Comparison of ENCODE assay signal across 21 mouse cellular contexts in genomic region chr17:64129750-64130149, GRCm38 (mm10).
DNase-seq lines count a peak whose midpoint lies in the region; ATAC-seq lines count a peak whose summit lies in the region.
"Had no signal": no experiment of that assay in that cellular context is flagged by ENCODE, and none has a peak within 500 bp of the region (broad histone marks: within the 10 kb centered on the region; RNA-seq: fewer than 3 reads in every experiment).

No protein-coding gene starts in this region.

- no peak overlapping the region for H3K9ac ChIP-seq in kidney, embryonic 15.5 days
- H3K9ac ChIP-seq: embryonic facial prominence, embryonic 15.5 days; heart, embryonic 15.5 days; hindbrain, embryonic 15.5 days; limb, embryonic 12.5 days; liver, embryonic 12.5 days; neural tube, embryonic 13.5 days had no signal

- ATAC-seq in cerebellum, adult (ENCODE audit: insufficient number of reproducible peaks, low FRiP score, low TSS enrichment) = 0 out of 2 replicates have a peak, but pooled peaks have one; percentile 17
- ATAC-seq in kidney, embryonic 15.5 days (replicated peaks; ENCODE audit: low FRiP score) = peak; percentile 76
- ATAC-seq: CD4-positive, CD25-positive, alpha-beta regulatory T cell, adult 4 months; intestine, embryonic 16.5 days; liver, embryonic 12.5 days; Patski had no signal

- H3K4me2 ChIP-seq in kidney, embryonic 15.5 days = no peak overlapping the region
- H3K4me2 ChIP-seq: embryonic facial prominence, embryonic 15.5 days; heart, embryonic 15.5 days; hindbrain, embryonic 15.5 days; limb, embryonic 12.5 days; liver, embryonic 12.5 days; neural tube, embryonic 13.5 days had no signal

- no peaks in the 10 kb centered on the region for H3K9me3 ChIP-seq in kidney, embryonic 15.5 days (replicated peaks)
- no peaks in the 10 kb centered on the region for H3K9me3 ChIP-seq in limb, embryonic 10.5 days (replicated peaks)
- H3K9me3 ChIP-seq: embryonic facial prominence, embryonic 15.5 days; heart, embryonic 15.5 days; hindbrain, embryonic 15.5 days; limb, embryonic 12.5 days; liver, embryonic 12.5 days; megakaryocyte, embryonic 14.5 days; neural tube, embryonic 13.5 days had no signal

- H3K27me3 ChIP-seq in kidney, embryonic 15.5 days = no peaks in the 10 kb centered on the region
- no peaks in the 10 kb centered on the region for H3K27me3 ChIP-seq in limb, embryonic 10.5 days (ENCODE audit: low read depth, poor library complexity, severe bottlenecking)
- H3K27me3 ChIP-seq: embryonic facial prominence, embryonic 15.5 days; heart, embryonic 15.5 days; hindbrain, embryonic 15.5 days; limb, embryonic 12.5 days; liver, embryonic 12.5 days; megakaryocyte, embryonic 14.5 days; neural tube, embryonic 13.5 days; Patski had no signal

- no peak overlapping the region for H3K4me3 ChIP-seq in kidney, embryonic 15.5 days (replicated peaks)
- H3K4me3 ChIP-seq in limb, embryonic 10.5 days = no peak overlapping the region
- H3K4me3 ChIP-seq: embryonic facial prominence, embryonic 15.5 days; heart, embryonic 15.5 days; hindbrain, embryonic 15.5 days; limb, embryonic 12.5 days; liver, embryonic 12.5 days; neural tube, embryonic 13.5 days had no signal

- WGBS in kidney, embryonic 15.5 days = 34% methylated on average over 2 of the region's 2 CpGs
- 38% methylated on average over 2 of the region's 2 CpGs for WGBS in limb, embryonic 10.5 days

- intact Hi-C loops in heart, postnatal 14 days (cut with DNase I) = no loop called here

- DNase-seq in cerebellum, postnatal 25 days = no peak
- DNase-seq in heart, adult 11 months = peak; percentile 82
- no peak for DNase-seq in heart, postnatal 14 days
- no peak for DNase-seq in kidney, adult 9 months
- peak; percentile 37 for DNase-seq in limb, embryonic 10.5 days (ENCODE audit: low spot score)
- DNase-seq in urinary bladder, adult 2 months (ENCODE audit: low spot score) = no peak
- DNase-seq: kidney, postnatal 4 days; lung, adult 2 months; thymus, postnatal 4 days had no signal

- peaks cover 10% of the 10 kb centered on the region; the same call in 1 of the 2 replicates for H3K4me1 ChIP-seq in kidney, embryonic 15.5 days
- H3K4me1 ChIP-seq in limb, embryonic 10.5 days = peaks cover 17% of the 10 kb centered on the region
- H3K4me1 ChIP-seq: liver, embryonic 12.5 days had no signal

- no peak overlapping the region for H3K27ac ChIP-seq in kidney, embryonic 15.5 days
- H3K27ac ChIP-seq in limb, embryonic 10.5 days = peak overlapping the region; percentile 67
- H3K27ac ChIP-seq: embryonic facial prominence, embryonic 15.5 days; heart, embryonic 15.5 days; hindbrain, embryonic 15.5 days; limb, embryonic 12.5 days; liver, embryonic 12.5 days; neural tube, embryonic 13.5 days had no signal

- H3K36me3 ChIP-seq in kidney, embryonic 15.5 days = no peaks in the 10 kb centered on the region
- no peaks in the 10 kb centered on the region for H3K36me3 ChIP-seq in limb, embryonic 10.5 days
- H3K36me3 ChIP-seq: embryonic facial prominence, embryonic 15.5 days; heart, embryonic 15.5 days; hindbrain, embryonic 15.5 days; limb, embryonic 12.5 days; liver, embryonic 12.5 days; neural tube, embryonic 13.5 days had no signal

Comparison
In these comparisons a context has a peak if more than half of its experiments do, and no peak if none do; other contexts are left out.
1. DNase-seq: peak in heart, adult 11 months (single experiment) and limb, embryonic 10.5 days (single experiment); none in cerebellum, postnatal 25 days (0 of 2), heart, postnatal 14 days (0 of 2), kidney, adult 9 months (single experiment) and urinary bladder, adult 2 months (single experiment).